Mouse (Mus musculus) brown adipose tissue, adult 24 weeks (tissue): ENCODE measurements around the gene Alg3. TPM values are rescaled to one million over a fixed set of nuclear protein-coding genes. Genes with fewer than 3 reads are reported as not detected.

ENCODE experiments used
- H3K27ac ChIP-seq: fragments of 200-500 bp; replicated peaks from 2 replicates; pipeline ENCODE4 v1.5.1; 2012; ENCODE audit warnings: low read depth, mild to moderate bottlenecking, low read length
- H3K4me1 ChIP-seq: fragments of 200-500 bp; 2 replicates; pipeline ENCODE4 v1.6.1; 2012; ENCODE audit warnings: low read length, mixed read lengths; ENCODE audit not compliant: control insufficient read depth, insufficient read depth, insufficient read length
- H3K4me3 ChIP-seq: fragments of 200-500 bp; 2 replicates; pipeline ENCODE4 v1.5.1; 2012; ENCODE audit warnings: low read depth, mild to moderate bottlenecking, low read length, moderate library complexity; ENCODE audit not compliant: insufficient read depth
- polyA plus RNA-seq: library from polyadenylated mRNA; stranded (reverse); fragments of >200 nt; gene quantifications from 2 replicates; pipeline ENCODE4 v1.2.4, GENCODE M21; 2012; ENCODE audit not compliant: missing spikeins, insufficient read depth, insufficient read length

Gene Alg3
- polyA plus RNA-seq, 1 experiment, result 15.9 TPM

- Histone ChIP-seq H3K27ac (no peak within 1 kb of the TSS), H3K4me1 (peaks cover 2% of the 10 kb centered on the region; the same call in 1 of the 2 replicates), H3K4me3 (peak within 1 kb of the TSS; percentile 39)
These were observed 22.1 kb downstream of the Alg3 start, which contains the start of gene Vwa5b2 for GRCm38 (mm10) chr16:20589366-20589938. Gene Vwa5b2 (plus strand): TSS chr16:20589471.

GRCm38 (mm10) chr16:20565075-20565474 lies 46.5 kb downstream of the Alg3 start:
- Histone ChIP-seq H3K4me3 (no peak overlapping the region), H3K27ac (no peak overlapping the region), H3K4me1 (no peaks in the 10 kb centered on the region)

- Histone ChIP-seq H3K4me1 (no peaks in the 10 kb centered on the region), H3K27ac (no peak overlapping the region), H3K4me3 (no peak overlapping the region)
These were observed 54.2 kb downstream of the Alg3 start for GRCm38 (mm10) chr16:20557381-20557780.

Other genes starting within 250 kb of the Alg3 start
- gene Abcc5, start 185.3 kb downstream of the Alg3 start, polyA plus RNA-seq, result 21.2 and 21.3 TPM in 2 replicates
- gene Eif2b5, start 112.9 kb downstream of the Alg3 start, polyA plus RNA-seq, result 35.8 and 42.2 TPM in 2 replicates
- 19.9 and 25.2 TPM in 2 replicates for gene Dvl3, start 94.8 kb downstream of the Alg3 start, polyA plus RNA-seq
- gene Ap2m1, start 76.3 kb downstream of the Alg3 start, polyA plus RNA-seq, result 73.6 and 86.4 TPM in 2 replicates
- 43.3 and 44.3 TPM in 2 replicates for gene Abcf3, start 63.2 kb downstream of the Alg3 start, polyA plus RNA-seq
- gene Vwa5b2, start 22.3 kb downstream of the Alg3 start, polyA plus RNA-seq, result not detected in 2 replicates
- gene Eef1akmt4, start 142 bp downstream of the Alg3 start, polyA plus RNA-seq, result 3.6 and 8.2 TPM in 2 replicates
- not detected in 2 replicates for gene Gm49333, start 125 bp downstream of the Alg3 start, polyA plus RNA-seq
- 0.88 and 4.0 TPM in 2 replicates for gene Camk2n2, start 9.6 kb upstream of the Alg3 start, polyA plus RNA-seq
- not detected in 2 replicates for gene Ece2, start 18.1 kb upstream of the Alg3 start, polyA plus RNA-seq
- 120 and 145 TPM in 2 replicates for gene Psmd2, start 39.9 kb upstream of the Alg3 start, polyA plus RNA-seq
- gene Eif4g1, start 56.6 kb upstream of the Alg3 start, polyA plus RNA-seq, result 168 and 178 TPM in 2 replicates
- 1.5 and 3.8 TPM in 2 replicates for gene Fam131a, start 81.5 kb upstream of the Alg3 start, polyA plus RNA-seq
- gene Polr2h, start 105.9 kb upstream of the Alg3 start, polyA plus RNA-seq, result 21.2 and 22.7 TPM in 2 replicates
- 0.67 TPM in 1 of 2 replicates, not detected in the other for gene Clcn2, start 106.0 kb upstream of the Alg3 start, polyA plus RNA-seq
- 0.71 and 0.88 TPM in 2 replicates for gene Chrd, start 121.4 kb upstream of the Alg3 start, polyA plus RNA-seq
- not detected in 2 replicates for gene Thpo, start 122.8 kb upstream of the Alg3 start, polyA plus RNA-seq